Mouse (Mus musculus): ENCODE results near the gene Pts.

Pts gene

DNA sequence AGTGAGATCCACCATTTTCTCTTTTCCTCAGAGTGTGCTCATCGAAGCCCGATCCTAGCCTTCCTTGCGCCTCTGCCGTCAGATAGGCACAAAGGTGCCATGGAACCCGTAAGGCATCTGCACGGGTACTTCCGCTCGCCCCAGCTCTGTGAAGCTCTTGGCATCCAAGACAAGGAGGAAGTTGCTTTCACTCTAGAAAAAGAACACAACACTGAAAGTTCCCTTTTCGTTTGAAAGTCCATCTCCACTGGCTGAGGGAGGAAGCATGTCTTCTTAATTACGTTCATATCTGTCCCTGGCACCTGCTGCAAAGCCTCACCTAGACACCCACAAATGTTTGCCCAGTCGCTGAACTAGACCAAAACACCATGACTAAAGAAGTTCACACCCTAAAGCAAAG lies 4.8 kb upstream of the Pts start:
- no peak for DNase-seq (ENCODE audit: low spot score in 2 of 2)

DNA sequence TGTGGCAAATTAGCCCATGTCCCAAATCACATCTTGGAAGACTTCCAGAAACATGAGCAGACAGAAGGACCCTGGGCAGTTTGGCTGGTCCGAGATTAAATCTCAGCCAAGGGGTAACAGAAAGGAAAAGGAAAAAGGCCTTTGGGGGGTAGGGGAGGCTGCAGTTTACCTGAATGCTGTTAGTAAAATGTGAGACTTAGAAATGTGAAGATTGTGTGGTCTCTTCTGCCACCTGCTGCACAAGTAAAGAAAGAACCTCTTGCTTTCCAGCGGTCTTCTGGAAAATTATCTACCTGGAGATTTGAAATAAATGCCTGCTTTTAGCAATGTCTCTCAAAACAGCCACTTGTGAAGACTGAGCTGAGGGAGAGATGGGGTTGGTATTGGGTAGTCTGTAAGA lies 2.4 kb upstream of the Pts start:
- no peak for DNase-seq (ENCODE audit: low spot score in 2 of 2)

DNA sequence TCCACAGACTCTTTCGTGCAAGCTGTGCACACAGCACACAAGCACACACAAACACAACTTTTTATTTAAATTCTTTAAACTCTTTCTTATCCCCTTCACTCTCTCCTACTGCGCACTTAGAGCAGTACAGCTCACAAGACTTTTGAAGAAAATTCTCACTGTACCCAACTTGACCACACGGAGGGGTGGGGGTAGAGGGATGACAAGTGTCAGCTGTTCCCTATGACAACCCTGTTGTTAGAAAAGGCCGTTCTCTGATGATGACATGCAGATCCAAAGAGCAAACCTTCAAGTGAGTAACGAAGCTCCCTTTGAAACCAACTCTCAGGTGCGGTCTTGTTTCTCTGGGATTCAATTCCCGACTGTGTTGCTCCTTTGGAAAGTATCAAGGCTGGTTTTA lies 664 bp downstream of the Pts start:
- no peak for DNase-seq (ENCODE audit: low spot score in 2 of 2)

DNA sequence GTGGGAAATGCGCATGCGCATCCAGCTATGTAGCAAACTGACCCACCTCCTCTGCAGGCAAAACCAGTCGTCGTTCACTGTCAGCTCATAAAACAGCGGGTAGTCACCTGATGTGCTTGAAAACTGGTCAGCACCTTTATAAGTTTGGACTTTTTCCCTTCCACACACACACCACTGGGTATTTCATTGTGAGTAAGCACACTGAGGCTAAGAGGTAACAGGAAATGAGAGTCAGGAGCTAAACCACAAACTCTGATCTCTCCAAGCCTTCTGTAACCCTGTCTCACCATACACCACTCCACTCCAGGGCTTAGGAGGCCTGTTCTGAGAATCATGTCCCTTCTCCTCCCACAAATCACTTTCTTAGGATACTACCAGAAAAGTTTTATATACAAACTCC lies 2.9 kb downstream of the Pts start:
- DNase-seq (ENCODE audit: low spot score in 2 of 2): no peak

DNA sequence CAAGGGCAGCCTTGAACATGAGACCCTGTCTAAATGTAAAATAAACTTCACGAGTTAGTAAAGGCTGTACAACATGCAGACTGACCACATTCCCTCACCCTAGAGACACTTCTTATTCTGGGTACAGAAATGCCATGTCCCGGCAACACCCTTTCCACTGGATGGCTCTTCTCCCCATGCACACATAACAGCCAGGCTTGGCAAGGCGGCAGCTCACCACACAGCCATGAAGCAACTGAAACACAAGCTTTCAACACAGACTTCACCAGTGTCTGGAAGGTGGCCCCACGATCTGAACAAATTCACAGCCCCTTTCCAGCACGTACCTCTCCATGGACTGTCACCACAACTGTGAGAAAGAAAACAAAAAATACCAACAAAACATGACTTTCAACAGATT lies 3.6 kb downstream of the Pts start:
- DNase-seq (ENCODE audit: low spot score in 2 of 2): no peak

DNA sequence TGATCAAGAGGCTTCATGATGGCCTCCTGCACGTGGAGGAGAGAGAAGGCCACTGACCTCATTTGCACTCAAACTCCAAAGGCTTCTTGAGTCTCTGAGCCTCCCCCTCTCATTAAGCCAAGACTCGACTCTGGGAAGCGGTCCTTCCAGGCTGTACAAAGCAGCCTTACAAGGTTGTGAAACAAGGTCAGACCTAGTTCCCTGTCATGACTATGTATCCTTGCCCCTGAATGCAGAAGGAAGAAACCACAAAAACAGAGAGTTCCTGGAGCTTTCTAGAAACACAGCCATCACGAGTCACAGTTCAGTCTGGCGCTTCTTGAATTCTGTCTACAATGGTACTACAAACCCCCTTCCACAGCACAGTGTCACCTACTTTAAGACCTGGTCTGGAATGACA lies 6.0 kb downstream of the Pts start:
- DNase-seq (ENCODE audit: low spot score in 2 of 2): no peak

DNA sequence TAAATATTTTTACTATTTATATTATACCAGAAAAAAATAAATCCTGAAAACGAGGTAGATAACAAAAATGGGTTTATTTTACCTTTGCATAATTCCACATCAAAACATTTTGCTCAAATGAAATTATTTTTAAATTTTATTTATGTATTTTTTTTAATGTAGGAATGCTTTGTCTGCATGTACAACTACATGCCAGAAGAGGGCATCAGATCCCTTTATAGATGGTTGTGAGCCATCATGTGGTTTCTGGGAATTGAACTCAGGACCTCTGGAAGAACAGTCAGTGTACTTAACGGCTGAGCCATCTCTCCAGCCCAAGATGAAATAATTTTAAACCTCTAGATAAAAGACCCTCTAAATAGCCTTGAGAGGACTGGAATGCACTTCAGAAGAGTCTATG lies 7.0 kb downstream of the Pts start:
- DNase-seq (ENCODE audit: low spot score in 2 of 2): no peak

DNA sequence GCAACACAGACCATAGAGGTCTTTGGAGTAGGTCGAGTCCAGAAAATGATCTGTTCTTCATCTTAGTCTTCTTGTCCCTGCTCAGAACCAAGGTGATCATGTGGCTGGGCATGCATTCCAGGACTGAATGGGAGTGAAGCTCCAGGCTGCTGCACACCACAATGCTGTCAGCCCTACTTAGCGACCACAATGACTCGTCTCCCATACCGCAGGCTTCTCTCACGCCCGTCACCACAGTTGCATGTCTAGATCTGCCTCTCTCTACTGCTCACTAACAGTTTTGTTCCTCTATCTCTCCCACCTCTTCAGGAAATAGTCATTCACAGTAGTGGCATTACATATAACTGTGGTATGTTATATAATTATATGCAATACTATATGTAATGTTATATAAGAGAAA lies 7.8 kb downstream of the Pts start:
- no peak for DNase-seq (ENCODE audit: low spot score in 2 of 2)

DNA sequence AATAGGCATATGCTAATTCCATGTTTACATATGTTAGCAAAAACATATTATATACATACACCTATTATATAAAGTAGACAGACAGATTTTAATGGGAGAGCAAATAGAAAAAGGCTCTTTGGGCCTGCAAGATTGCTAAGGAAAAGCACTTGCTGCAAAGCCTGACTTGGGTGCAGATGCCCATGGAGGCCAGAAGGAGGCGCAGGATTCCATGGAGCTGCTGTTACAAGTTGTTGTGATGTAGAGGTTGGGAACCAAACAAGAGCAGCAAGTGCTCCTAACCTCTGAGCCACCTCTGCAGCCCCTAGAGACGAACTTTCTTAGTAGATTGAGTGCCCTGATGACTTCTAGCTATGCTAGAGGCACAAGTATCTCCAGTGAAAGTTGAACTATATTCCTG lies 9.7 kb downstream of the Pts start:
- DNase-seq (ENCODE audit: low spot score in 2 of 2): no peak

DNA sequence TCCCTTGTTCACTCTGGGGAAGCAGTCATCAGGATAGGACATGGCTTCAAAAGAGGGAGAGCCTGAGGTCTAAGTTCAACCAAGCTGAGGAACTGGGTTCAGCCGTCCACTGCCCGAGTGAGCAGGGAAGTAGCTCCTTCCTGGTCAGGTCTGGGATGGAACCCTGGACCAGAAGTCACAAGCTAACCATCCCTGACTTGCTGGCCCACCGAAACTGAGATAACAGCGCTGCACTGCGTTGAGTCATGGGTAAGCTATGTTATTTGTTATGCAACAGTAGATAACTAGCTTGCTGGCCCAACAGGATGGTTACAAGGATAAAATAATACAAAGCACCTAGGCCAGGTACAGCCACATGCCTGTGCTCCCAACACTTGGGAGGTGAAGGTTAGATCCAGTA lies 13.1 kb downstream of the Pts start:
- DNase-seq (ENCODE audit: low spot score in 2 of 2): peak in 1 of 2 experiments; percentile 47

DNA sequence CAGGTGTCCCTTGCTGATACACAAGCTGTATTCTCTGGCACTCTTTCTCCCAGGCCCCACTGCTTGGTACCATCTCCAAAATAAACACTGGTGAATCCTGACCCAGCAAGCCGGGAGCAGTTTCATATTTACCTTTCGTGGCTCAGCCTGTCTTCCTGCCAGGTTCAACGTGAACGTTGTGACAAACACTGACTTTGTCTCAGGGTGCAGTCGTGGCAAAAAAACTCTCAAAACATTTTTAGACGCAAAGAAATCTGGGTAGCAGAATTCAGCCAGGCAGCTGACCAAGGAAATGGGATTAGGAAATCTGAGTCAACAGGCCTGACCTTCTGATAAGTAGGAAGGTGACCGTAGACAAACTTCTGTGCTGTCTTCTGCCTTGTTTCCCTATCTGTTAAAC lies 21.0 kb downstream of the Pts start:
- no peak for DNase-seq (ENCODE audit: low spot score in 2 of 2)

DNA sequence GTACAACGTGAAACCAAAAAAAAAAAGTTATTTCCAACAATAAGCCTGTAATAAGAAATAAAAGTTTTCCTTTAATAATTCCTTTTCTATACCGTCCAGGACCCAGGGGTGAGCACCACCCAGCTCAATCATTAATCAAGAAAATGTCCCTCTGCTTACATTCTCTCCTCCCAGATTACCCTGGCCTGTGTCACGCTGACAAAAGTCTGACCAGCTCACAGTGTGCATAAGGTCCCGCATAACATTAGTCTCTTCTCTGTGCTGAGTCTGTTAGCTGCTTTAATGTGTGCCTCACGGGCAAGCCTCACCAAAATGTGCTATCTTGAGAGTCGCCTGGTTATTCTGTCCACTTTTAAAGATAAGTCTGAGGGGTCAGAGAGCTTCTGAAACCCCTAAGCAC lies 23.1 kb downstream of the Pts start:
- no peak for DNase-seq (ENCODE audit: low spot score in 2 of 2)

DNA sequence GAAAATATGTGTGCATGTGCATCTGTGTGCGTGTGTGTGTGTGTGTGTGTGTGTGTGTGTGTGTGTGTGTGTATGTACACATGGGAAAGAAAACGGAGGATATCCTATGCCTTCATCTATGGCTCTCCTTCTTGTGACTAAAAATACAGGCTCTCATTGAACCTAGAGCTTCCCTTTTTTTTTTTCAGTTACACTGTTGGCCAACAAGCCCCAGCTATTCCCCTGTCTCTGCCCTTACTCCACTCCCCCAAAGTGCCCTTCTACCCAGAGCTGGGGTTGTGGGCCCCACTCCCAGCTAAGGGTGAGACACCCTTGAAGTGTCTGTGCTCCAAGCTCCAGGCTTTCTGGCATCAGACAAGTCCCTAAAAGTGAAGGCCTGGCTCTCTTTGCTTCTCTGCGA lies 25.6 kb downstream of the Pts start:
- no peak for DNase-seq (ENCODE audit: low spot score in 2 of 2)

DNA sequence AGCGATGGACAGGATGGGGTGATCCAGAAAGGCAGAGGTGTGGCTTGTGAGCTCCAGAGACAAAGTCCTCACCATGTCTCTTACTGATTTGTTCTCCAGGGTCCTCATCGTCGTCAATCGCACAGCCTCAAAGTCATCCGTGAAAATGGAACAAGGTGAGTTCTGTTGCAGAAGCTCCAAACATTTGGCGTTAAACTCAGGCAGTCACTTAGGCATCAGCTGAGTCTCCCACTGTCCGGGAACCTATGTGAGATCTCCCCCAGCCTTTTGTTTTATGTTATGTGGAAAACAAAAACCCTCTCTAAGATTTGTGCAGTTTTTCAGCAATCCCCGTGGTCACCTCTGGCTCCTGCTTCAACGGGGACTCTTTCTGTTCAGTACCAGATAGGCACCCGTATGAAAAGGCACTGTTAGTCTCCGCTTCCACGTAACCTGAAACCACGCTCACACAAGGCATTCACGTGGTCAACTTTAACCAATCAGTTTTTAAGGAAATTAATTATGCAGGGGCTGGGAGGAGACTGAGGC lies 27.5 kb downstream of the Pts start:
- DNase-seq (ENCODE audit: low spot score in 2 of 2): no peak

DNA sequence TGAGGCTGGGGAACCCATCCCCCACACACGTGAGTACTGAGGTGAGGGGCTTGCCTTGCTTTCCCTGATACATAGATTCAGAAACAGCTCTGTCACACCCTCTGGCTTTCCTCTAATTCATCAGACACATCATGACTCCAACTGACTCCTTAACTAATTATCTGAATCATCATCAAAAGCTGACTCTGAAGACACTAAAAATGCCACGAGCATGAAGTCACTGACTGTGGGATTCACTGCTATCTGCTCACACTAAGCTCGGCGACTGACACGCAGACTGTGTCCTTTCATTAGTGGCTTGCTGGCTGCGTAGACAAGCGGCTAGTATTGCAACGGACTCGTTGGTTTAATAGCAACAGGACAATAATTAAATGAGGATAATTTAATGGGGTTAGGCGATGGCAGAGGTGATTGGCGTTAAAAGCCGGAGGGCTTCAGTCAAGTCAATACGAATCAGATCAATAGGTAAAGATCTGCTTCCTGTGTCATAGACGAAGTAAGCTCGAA lies 28.0 kb downstream of the Pts start:
- no peak for DNase-seq (ENCODE audit: low spot score in 2 of 2)

DNA sequence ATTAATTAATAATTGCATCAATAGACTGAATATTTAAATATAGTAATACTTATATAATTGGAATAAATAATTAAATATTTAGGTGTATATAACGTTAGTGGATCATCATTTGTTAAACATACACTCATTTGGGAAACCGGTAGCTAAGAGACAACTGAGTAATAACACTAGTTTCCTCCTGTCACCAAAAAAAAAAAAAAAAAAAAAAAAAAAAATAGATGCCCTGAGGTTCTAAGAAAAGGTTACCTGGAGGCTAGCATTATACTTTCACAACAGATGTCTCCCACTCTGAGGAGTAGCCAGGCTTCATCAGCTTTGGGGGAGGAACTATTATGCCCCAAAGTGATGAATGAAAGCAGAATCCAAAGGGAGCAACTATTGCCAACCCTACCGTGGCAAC lies 28.7 kb downstream of the Pts start:
- DNase-seq (ENCODE audit: low spot score in 2 of 2): no peak

DNA sequence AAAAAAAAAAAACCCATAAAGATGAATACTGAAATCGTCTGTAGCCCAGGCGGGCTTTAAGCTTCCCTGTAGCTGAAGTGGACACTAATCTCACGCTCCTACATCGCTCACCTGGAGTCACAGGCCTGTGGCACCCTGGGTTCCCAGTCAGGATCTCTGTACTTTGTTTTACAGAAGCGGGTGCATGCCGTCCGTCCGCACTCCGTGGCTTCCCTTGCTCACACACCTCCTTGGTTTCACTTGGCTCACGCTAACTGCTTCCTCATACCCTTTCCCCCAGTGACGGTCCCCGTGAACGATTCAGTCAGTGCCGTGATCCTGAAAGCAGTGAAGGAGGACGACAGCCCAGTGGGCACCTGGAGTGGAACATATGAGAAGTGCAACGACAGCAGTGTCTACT lies 29.7 kb downstream of the Pts start:
- DNase-seq (ENCODE audit: low spot score in 2 of 2): no peak

DNA sequence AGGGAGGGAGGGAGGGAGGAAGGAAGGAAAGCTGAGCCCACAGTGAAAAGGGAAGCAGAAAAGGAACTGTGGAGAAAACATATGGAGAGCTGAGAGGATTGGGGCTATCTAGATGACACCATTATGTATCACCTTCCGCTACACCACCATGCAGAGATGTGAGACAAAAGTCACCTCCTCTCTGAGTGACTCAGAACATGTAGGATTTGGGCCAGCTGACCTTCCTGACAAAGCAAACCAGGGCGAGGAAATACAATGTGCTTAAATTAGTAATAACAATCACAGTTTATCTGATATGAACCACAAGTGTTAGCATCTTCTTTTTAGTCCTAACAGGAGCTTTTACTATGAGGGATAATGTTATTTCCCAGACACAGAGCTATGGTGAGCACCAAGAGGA lies 31.0 kb downstream of the Pts start:
- DNase-seq (ENCODE audit: low spot score in 2 of 2): no peak

DNA sequence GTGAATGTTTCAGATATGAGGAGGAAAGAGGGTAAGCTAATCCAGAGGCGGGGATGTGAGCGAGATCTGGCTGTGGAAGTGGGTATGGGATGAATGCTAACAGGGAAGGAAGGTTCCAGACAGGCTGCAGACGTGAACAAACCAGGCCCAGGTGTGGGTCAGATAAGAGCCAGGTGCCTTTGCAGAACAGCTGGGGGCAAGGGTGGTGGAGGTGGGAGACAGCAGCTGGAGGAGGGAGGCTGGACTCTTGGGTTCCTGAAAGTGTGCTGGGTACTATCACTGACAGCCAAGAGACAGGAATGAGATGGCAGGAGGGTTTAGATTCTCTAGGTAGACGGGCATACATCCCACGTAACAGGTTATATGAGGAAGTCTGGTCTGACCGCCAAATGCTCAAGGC lies 31.4 kb downstream of the Pts start:
- DNase-seq (ENCODE audit: low spot score in 2 of 2): no peak

DNA sequence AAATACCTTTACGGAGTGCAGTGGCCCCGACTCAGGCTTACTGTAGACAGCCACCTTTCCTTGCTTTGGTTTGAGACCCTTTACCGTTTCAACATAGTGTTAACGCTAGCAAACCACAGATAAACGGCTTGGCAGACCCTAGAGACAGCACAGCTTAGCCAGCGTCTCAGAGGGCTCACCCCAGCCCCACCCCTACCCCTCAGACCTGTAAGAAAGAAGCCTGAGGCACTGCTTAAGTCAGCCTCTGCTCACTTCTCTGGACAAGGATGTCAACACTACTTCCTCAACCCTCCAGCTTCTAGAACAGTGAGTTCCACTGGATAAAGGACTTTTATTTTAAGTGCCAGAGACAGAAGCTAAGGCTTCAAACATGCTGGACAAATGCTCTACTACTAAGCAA lies 32.0 kb downstream of the Pts start:
- DNase-seq (ENCODE audit: low spot score in 2 of 2): no peak

DNA sequence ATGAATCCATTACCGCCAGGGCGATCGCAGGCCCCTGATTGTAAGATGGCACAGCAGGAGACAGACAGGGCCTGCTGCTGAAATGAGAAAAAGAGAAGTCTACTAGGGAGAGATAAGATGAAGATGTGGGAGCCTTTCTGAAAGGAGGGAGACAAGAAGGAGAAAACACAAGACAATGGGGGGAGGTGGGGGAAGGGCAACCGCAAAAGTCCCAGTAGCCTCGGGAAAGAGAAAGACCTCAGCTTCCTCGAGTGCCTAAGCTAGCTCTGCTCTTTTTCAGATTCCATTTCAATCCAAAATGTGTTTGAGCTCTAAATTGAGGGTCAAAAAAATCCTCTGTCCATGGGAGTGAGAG lies 32.4 kb downstream of the Pts start:
- DNase-seq (ENCODE audit: low spot score in 2 of 2): no peak

DNA sequence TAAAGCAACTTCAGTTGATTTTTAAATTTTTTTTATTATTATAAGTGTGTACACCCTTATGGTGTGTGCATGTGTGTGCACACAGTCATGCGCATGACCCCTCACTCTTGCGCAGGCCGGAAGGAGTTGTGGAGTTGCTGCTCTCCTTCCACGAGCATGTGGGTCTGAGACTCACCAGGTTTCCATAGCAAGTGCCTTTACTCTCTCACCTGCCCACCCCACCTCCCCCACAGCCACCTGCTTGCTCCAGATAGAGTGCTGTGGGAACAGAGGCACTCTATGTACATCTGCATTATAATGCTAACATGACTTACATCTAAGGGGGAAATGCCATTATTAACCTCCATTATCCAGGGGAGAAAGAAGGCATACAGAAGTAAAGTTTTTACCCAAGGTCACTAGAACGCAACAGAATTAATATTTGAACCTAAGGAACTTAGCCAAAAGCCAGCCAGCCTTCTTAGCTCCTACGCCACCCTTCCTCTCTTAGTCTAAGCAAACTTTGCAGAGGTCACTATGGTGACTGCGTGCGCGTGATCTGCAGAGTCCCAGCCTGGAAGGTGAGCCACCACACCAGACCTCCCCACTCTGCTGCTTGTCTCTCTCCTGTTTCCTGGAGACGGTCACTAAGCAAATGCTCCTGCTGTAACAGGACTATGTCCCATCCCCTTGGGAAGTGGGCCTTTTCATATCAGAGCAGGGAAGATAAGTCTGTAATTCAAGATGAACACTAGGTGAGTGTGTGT lies 32.9 kb downstream of the Pts start:
- DNase-seq (ENCODE audit: low spot score in 2 of 2): no peak

DNA sequence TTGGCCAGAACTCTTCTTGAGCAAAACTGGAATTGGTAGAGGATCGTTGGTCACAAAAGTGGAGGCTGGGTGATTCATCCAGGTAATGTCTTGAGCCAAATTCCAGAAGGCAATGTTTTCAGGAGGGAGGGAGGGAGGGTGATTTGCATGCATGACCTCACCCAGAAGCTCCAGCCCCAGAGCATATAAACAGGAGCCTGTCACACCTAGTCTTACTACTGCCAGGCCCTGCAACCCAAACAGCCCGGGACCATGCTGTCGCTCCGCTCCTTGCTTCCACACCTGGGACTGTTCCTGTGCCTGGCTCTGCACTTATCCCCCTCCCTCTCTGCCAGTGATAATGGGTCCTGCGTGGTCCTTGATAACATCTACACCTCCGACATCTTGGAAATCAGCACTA lies 34.2 kb downstream of the Pts start, which contains the start of gene Plet1:
TSS of gene Plet1 (plus strand) at position 215 of the 400 bp plus-strand sequence.
- DNase-seq (ENCODE audit: low spot score in 2 of 2): peak in 1 of 2 experiments; percentile 56

DNA sequence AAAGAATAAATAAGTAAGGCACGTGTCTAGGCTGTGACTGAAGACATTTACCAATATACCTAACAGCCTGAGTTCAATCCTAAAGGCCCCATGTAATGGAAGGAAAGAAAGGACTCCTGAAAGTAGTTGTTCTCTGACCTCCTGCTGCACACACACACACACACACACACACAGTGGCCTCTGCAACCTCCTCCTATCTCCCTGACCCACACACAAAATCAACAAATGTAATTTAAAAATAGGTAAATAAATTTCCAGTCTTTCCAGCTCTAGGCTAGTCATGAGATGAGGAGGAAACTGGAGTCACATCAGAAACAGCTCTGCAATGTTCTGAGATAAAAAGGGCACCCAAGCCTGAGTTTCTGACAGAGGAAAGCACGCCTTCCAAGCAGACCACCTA lies 34.7 kb downstream of the Pts start:
- DNase-seq (ENCODE audit: low spot score in 2 of 2): no peak
